Mouse (Mus musculus) T-cell, adult 2 months (primary cell): ENCODE measurements around the gene Dlg1.
"Not testable (repeated sequence)": the region's sequence is repeated elsewhere in the genome, so short reads cannot be mapped to it uniquely, and the experiment has no call there.

Source experiments
- DNase-seq: peaks from one replicate; pipeline ENCODE4 v3.0.0; 2022; ENCODE audit warnings: low spot score

The Dlg1 gene

DNA sequence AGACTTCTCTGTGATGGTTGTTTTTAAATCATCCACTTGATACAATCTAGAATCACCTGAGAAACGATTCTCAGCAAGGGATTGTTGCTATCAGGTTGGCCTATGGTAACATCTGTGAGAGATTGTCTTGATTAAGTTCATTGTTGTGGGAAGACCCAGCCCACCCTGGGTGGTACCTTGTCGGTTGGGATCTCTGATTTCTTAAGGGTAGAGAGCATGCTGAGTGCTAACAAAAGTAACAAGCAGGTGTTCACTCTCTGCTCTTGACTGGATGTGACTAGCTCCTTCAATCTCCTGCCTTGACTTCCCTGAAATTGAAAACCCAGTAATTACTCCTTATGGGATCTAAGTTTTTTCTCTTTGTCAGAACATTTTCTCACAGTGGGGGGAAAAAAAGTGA, 5.7 kb upstream of the Dlg1 start:
- no peak for DNase-seq

GRCm38 (mm10) chr16:31658539-31659334, 4.5 kb upstream of the Dlg1 start:
- no peak for DNase-seq

- peak; percentile 4 for DNase-seq
Measured at GRCm38 (mm10) chr16:31659453-31659852, 3.8 kb upstream of the Dlg1 start.

DNA sequence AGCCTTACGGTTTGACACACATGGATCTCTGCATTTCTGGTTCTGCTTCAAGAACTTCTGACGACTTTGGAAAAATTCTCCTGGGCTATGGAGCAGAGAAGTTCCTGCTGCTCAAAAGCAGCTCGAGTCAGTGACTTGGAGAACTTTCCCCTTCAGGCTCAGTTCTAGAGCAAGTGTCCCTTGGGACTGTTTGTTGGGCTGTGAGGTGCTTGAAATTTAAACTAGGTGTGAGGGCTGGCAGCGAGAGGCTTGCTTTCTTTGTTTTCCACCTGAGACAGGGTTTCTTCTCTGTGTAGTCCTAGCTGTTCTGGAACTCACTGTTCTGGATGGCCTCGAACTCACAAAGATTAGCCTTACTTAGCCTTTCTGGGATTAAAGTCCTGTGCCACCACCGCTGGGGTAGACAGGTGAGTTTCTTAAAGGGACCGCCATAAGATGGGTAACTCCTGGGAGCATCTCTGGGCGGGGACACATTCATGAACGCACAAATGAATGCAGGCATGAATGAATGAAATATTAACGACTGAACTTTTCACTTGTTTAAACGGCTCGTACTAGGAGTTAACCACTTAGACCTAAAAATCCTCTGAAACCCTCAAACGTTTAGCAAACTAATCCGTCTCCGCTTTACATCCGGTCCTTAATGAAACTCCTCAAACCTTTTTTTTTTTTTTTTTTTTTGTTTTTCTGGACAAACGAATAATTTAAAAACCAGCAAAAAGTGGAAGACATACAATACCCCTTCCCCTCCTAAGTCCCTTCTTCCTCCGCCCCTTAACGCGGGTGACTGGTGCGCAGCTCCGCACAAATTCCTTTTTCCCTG, 476 bp upstream of the Dlg1 start:
- no peak for DNase-seq

GRCm38 (mm10) chr16:31664287-31664597, 999 bp downstream of the Dlg1 start:
- DNase-seq: no peak

DNA sequence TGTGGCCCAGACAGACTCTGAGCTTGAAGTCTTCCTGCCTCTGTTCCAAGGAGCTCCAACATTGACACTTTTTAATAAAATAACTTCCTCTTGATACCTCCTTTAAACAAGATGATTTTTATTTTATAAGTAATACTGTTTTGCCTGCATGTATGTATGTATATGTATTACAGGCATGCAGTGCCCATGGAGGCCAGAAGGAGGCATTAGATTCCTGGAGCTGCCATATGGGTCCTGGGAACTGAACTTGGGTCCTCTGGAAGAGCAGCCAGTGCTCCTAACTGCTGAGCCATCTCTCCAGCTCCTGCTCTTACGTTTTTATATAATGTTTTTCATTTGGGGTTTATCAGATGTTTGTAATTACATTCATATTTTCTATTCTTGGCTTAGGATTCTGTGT, 9.0 kb downstream of the Dlg1 start:
- no peak for DNase-seq

GRCm38 (mm10) chr16:31677463-31677862, 14.2 kb downstream of the Dlg1 start:
- DNase-seq: no peak

DNA sequence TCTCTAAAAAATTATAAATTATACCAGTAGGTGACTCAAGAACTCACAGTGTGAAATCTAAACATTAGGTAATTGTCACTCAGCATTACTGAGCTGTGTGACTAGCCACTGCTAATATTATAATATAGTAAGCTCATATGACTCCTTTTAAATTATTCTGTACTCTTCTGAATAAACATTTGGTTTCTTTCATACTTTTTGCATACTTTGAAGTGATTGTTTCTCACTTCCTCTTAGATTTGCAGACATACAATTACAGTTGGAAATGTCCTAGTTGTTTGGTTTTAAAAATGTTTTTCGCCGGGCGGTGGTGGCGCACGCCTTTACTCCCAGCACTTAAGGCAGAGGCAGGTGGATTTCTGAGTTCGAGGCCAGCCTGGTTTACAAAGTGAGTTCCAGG, 19.0 kb downstream of the Dlg1 start:
- no peak for DNase-seq

GRCm38 (mm10) chr16:31683670-31684430, 20.6 kb downstream of the Dlg1 start:
- DNase-seq: peak; percentile 69

DNA sequence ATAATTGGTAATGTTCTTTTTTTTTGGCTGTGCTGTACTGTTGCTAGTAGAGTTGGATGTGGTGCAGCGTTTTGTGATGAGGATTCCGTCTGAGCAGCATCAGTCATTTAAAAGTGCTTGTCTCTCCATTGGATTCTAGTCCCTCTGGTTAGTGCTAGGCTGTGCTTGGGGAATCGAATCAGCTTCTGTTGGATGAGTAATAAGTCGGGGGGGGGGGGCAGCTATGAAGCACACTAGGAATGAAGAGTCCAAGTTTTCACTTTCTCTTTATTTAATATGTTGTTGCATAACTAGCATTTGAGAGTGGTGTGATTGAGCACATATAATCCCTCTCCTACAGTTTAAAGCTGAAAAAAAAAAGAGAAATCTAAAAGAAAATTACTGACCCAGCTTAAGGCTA, 21.5 kb downstream of the Dlg1 start:
- DNase-seq: no peak

DNA sequence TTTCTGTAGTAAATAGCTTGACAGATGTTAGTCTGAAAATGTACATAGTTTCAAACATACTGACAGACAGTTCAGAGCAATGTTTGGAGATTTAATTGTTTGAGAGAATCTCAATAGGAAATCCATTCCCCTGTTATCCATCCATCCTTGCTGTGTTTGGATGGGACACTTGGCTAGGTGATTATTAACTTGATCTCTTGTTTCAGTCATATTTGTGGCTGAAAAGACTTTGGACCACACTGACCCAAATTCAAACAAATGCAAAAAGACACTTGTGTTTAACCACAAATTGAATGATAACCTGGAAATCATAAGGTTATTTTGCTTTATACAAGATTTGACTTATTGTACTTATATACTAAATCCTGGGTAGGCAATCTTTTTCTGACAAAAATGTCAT, 24.5 kb downstream of the Dlg1 start:
- no peak for DNase-seq

- no peak for DNase-seq
Measured at GRCm38 (mm10) chr16:31695286-31696020, 32.2 kb downstream of the Dlg1 start.

GRCm38 (mm10) chr16:31696367-31696766, 33.1 kb downstream of the Dlg1 start:
- peak; percentile 6 for DNase-seq

DNA sequence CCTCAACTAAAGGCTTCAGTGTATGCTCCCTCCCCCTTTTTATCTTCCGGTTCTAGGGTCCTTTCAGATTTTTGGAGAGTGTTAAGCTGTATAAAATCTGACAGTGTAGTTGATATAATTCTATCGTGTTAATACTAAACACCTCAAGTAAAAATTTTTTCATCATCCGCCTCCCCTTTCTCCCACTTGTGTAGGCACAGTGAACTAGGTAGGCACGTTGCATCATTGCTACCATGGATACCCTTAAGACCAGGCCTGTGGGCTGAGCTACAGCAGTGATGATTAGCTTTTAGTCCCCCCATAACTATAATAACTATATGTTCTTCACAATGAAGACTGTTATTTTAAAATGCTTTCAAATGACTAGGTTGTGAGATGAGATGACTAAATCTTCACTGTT, 34.1 kb downstream of the Dlg1 start:
- DNase-seq: no peak

DNA sequence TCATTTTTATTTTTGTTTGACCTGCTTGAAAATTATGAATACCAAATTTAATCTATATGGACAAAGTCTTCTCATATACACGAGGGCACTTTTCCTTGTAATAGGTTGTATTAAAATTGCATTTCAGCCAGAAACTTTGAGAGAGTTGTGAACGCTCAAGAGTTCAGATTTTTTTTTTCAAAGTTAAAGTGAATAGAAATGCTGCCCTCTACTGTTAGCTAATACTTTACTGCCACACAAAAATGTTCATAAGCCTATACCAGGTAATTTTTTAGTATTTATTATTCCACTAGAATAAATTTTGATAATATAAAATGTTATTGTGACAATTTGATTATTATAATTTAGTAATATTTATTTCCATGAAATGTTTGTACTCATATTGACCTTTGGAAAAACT, 42.0 kb downstream of the Dlg1 start:
- no peak for DNase-seq

DNA sequence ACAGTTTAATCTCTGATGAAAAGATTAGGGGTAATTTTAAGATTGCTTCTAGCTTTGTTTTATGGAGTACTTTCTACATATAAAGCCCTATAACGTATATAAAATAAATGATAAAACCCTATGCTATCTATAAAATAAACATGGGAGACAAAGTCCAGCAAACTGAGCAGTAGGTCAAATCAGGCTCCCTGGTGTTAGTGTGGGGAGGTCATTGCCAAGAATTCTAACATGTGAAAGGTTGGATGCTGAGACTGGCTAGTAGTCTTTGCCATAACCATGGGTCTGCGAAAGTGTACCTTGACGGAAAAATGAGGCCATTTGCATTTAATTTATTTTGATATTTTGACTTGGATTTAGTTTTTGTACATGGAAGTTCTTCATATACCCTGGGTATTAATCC, 42.7 kb downstream of the Dlg1 start:
- DNase-seq: no peak

DNA sequence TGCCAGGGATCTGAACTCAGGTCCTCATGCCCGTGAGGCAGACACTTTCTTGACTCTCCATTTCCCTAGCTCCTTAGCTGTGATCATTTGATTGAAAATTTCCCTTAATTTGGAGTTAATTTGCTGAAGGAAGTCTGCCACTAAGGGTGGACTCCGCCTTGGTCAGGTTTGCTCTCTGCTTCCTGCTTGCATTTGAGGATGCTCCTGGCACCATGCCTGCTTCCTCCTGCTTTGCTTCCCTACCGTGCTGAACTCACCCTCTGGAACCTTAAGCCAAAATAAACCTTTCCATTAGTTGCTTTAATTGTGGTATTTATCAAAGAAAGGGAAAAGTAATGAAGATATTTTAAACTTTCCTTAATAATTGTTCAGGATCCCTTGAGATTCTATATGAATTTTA, 44.1 kb downstream of the Dlg1 start:
- DNase-seq: no peak

- no peak for DNase-seq
Measured at GRCm38 (mm10) chr16:31722991-31723390, 59.7 kb downstream of the Dlg1 start.

- no peak for DNase-seq
Measured at GRCm38 (mm10) chr16:31724121-31724520, 60.9 kb downstream of the Dlg1 start.

- no peak for DNase-seq
Measured at GRCm38 (mm10) chr16:31724818-31725217, 61.6 kb downstream of the Dlg1 start.

DNA sequence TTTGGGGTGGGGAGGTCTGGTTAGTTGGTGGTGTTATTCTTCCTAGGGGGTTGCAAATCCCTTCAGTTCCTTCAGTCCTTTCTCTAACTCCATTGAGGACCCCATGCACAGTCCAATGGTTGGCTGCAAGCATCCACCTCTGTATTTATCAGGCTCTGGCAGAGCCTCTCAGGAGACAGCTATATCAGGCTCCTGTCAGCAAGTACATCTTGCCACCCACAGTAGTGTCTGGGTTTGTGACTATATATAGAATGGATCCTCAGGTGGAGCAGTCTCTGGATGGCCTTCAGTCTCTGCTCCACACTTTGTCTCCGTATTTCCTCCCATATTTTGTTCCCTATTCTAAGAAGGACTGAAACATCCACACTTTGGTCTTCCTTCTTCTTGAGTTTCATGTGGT, 67.7 kb downstream of the Dlg1 start:
- DNase-seq: not testable (repeated sequence)

DNA sequence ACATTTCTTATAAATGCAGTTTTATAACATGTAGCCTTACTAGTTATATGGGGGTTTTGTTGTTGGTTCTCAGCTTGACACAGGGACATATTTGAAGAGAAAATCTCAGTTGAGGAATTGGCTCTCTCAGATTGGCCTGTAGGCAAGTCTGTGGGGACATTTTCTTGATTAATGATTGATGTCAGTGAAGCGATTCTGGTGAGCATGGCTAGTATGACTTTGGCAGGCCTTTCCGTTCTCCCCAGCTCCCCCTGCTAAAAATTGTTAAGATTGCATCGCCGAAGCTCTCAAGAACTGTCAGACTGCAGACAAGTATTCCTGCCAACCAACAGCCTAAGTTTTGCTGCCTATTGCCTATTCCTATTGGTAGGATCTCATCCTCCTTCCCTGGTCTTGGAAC, 73.8 kb downstream of the Dlg1 start:
- DNase-seq: no peak
